Mouse (Mus musculus) small intestine, adult 2 months (tissue): ENCODE measurements around the gene 9930111J21Rik2.

ENCODE experiments used
- CTCF ChIP-seq: fragments of 200-500 bp; IDR thresholded peaks from 2 replicates; pipeline ENCODE4 v1.5.1; 2012; ENCODE audit warnings: low read depth, mild to moderate bottlenecking, control low read depth, inconsistent platforms, low read length, moderate library complexity, mixed read lengths; ENCODE audit not compliant: insufficient replicate concordance, insufficient read length; ENCODE audit errors: extremely low read depth
- POLR2A ChIP-seq: fragments of 200-500 bp; IDR thresholded peaks from 2 replicates; pipeline ENCODE4 v1.6.1; 2012; ENCODE audit warnings: low read depth, mild to moderate bottlenecking, control low read depth, inconsistent platforms, low read length, moderate library complexity

DNA sequence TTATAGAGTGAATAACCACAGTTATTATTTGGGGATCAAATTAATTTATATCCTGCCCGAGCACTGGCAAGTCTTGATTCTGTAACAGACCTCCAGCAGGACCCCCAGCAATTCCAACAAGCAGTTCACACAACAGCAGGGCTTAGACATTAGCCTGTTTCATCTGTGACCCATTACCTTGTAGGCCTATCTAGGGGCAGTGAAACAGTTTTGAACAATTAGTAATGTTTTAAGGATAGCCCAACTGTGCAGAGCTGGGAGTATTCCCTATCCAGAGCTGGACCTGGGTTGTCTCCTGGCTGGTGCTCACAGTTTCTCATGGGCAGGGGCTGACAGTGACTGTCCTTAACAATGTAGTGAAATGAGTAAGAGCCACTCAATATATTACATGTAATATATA lies 26.0 kb upstream of the 9930111J21Rik2 start:
- TF ChIP-seq CTCF (no peak), POLR2A (no peak)
